Mouse (Mus musculus) liver, adult 2 months (tissue): ENCODE results near the gene Tmem30b.

Source experiments
- CTCF ChIP-seq: fragments of 200-500 bp; IDR thresholded peaks from 2 replicates; pipeline ENCODE4 v1.5.1; 2011; ENCODE audit warnings: low read depth, low read length, control low read depth
- POLR2A ChIP-seq: fragments of 200-500 bp; IDR thresholded peaks from 2 replicates; pipeline ENCODE4 v1.6.1; 2011; ENCODE audit warnings: low read length, control low read depth; ENCODE audit not compliant: insufficient read depth; ENCODE audit errors: extremely low read depth

DNA sequence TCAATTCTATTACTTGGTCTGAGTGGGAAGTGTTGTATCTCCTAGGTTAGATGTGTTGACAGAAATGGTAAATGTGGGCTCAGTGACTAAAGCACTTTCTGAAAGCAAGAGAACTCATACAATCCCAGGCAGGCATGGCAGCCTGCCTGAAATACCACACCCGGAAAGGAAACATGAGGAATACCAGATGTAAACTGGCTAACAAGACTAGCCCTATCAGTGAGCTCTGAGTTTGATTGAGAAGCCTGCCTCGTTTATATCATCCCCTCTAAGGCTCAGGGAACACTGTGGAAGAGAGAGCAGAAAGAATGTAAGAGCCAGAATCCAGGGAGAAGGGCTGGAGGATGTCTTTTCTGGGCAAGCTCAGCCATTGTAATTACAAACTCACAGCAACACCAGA is 7.0 kb downstream of the Tmem30b start:
- TF ChIP-seq CTCF (no peak), POLR2A (no peak)
